Mouse (Mus musculus): ENCODE data around the gene Bbs7.
A peak's percentile ranks its signal among the peaks of the same experiment; 100 is the strongest.

The Bbs7 gene

DNA sequence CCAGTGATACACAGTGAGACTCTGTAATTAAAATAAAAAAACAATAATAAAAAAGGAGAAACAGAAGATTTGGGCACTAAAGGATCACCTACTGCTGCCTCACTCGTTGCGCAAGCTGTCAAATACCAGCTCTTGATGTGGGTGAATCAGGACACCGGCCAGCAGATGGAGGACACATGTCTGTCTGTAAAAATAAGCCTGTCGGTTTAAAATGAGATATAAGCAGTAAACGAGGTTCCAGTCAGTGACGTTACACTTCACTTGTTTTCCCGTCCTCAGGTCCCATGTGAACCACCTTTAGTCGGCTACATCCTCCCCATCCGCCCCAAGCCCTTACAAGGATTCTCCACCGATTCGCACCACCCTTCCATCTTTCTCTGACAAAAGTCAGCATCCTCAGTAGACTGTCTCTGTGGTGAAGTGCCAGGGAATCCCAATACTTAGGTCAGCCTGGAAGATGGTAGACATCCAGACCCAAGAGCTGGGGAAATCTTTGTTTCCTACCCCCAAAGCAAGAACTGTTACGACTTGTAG is 61.4 kb downstream of the Bbs7 start:
- DNase-seq (ENCODE audit: low spot score in 2 of 2), result peak in 1 of 2 experiments; percentile 18

DNA sequence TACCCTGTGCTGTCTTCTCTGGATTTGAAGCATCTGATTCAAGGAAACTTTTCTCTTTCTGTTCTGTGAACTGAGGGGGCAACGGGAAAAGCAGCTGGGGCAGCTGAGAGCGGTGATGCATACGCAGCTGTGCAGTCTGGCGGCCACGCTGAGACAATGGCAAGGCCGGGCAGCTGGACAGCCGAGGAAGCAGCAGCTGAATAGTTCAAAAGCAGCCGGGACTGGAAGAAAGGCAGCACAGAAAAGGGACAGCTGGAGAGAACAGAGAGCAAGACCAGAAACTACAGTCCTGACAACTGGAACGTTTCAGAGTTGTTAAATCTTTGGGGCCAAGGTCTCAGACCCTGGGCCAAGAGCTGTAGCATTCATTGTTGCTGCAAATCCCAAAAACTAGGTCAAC is 61.9 kb downstream of the Bbs7 start:
- DNase-seq (ENCODE audit: low spot score in 2 of 2), result peak in 1 of 2 experiments; percentile 32

DNA sequence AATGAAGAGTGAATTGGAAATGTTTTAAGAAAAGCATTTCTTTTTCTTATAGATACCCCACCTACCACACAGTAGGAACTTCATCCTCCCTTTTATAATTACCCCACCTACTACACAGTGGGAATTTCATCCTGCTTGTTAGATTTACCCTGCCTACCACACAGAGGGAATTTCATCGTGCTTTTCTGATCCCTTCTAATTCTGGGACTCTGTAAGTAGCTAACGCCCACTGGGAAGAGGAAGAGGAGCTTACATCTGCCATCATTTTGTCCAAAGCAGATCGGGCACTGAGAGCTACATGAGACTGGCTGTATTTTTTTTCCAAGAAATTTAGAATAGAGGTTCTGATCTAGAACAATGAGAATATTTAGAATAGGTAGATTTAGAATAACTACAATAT is 68.3 kb downstream of the Bbs7 start:
- no peak for DNase-seq (ENCODE audit: low spot score in 2 of 2)

DNA sequence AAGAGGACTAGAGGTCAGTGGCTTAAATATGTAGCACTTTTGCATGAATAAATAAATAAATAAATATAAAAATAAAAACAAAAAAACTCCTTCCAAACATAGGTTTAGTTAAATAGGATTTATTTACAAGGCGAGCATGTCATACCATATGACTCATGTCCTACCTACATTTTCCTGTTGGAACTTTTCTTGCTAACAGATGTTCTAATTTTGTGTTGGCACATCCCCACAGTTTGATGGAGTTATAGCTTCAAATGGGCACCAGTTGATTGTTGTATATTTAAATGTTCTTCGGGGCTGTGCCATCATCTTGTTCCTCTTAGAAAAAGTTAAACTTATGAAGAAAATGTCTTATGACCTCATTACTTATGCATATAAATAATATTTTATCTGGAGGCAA is 71.9 kb downstream of the Bbs7 start:
- DNase-seq (ENCODE audit: low spot score in 2 of 2), result no peak

DNA sequence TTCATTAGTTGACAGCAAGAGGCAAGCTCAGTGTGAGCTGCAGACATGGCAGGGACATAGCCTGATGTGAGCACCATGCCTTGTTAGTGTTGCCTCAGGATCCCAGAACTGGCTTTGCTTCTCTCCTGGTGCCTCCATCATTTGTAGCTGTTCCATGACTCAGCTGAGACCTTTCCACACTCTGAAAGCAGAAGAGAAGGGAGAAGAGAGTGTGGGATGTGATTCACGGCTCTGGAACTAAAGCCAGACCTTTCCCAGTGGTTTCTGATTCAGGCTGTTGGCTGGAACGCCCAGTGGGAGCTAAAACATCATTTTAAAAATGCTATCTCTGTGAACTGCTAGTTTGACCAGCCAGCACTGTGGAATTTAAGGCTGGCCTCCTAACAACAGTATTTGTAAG is 72.5 kb downstream of the Bbs7 start:
- DNase-seq (ENCODE audit: low spot score in 2 of 2), result no peak

DNA sequence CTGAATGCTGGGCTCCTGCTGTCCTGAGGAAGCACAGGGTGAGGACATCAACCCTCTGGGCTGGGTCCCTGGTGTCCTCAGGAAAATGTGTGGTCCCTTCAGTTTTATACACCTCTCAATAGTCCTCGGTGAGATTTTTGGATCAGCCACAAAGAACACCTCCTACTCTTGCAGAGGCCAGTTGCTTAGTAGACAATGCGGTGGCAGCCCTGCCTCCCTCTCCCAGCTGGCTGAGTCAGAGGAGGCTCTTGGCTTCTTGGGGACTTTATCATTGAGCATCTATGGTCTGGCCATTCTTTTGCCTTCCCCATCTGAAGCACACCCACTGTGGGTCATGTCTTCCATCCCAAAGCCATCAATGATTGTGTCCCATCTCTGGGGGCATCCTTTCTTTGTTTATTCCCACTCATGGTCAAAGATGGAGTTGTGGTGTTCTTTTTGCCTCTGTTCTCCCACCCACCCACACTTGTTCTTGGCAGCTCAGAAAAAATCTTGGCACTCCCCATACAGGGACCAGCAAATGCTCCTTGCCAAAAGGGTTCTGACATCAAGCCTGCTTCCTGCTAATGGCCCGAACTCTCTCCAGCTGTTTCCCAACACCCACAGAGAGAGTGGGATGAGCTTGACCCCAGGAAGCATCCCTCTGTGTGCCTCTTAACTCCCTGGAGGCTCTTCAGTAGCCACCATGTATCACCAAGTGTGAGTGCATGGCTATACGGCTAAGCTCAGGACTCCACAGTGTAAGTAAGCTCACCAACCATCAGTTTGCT is 75.4 kb downstream of the Bbs7 start:
- no peak for DNase-seq (ENCODE audit: low spot score in 2 of 2)

DNA sequence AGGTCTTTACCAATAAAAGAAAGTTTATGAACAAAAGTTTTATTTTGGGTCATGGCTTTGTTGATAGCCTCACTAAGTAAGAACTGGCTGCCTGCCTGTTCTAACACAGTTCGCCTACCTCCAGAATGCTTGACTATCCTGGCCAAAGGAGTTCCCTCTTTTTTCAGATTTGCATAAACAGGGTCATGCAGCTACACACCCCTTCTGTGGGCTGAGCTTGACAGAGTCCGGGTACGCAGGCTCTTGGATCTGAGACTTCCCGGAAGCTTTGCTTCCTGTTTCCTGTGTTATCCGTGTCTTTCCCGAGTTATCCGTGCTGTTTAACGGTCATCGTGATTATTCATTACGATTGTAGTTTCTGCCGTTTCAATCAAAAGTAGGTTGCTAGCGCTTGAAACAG is 77.2 kb downstream of the Bbs7 start:
- DNase-seq (ENCODE audit: low spot score in 2 of 2), result no peak

DNA sequence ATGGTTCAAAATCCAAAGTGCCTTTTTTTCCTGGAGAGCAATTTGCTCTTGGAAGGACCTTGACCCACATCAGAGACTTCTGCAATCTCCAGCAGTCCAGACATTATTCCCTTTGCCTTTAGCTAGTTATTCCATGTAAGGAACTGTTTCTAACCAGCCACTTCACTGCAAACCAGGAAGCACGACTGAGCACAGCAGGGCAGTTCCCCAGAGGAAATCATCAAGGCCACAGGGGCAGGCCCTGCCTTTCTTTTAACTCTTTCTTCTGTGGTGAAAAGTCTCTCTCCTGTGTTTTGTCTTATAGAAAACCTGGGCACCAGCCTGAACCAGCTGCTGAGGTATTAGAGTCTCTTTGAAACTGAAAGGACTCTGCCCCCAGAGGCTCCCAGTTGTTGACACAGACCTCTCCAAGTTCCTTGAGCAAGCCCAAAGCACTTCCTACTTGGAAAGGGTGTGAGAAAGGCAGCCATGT is 80.0 kb downstream of the Bbs7 start:
- DNase-seq (ENCODE audit: low spot score in 2 of 2), result no peak

DNA sequence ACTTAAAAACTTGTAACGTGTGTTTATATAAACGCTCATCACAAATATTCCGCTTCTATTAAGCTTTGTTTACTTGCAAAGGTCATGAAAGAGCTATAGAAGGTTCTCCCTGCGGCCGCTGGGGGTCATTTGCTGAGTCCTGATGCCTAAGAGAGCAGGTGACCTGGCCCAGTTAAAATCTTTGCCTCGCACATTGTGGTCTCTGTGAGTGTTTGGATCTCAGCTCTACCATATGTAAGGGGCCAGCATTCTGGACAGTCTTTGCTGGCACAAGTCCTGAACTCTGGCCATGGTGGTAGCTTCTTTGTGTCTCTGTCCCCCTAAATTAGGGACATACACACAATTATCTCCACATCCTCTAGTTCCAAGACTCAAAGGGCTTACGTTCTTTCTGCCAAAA is 80.5 kb downstream of the Bbs7 start:
- no peak for DNase-seq (ENCODE audit: low spot score in 2 of 2)

DNA sequence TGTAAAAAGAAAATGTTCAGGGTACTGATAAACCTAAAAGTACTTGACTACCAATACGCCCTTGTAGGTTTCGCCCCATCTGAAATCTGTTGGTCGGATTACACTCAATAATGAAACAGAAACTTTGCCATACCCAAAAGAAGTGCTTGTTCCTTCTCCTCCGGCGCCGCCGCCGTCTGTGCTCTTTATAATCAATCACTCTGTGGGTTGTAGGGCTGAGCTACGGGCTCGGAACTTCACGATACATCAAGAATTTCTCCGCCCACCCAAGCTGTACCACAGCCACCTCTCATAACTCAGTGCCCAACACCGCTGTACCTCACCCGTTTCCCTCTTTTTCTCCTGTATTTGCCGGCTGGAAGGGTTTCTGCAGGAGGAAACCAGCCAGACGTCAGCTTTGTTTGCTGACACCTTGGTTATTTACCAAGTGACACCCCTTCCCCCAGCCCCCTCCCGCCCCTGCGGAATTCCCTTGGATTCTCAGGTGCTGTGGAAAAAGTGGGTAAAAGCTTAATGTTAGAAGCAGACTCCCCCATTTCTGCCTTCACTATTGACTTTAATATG is 81.2 kb downstream of the Bbs7 start:
- DNase-seq (ENCODE audit: low spot score in 2 of 2), result no peak

DNA sequence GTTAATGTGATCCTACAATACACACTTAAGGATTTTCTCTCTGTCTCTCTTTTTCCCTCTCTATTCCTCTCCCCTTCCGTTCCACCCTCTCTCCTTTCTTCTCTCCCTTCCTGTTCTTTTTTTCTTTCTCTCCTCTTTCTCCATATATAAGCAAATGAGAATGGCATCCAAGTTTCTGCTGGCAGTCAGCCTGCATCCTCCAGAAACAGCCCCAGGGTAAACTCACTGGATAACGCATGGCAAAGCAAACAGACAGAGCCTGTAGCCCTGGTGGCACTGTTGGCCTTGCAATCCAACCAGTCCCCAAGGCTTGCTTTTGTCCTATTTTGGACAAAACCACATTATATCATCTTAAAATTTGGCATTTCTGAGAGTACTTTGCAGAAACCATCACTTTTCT is 82.0 kb downstream of the Bbs7 start:
- DNase-seq (ENCODE audit: low spot score in 2 of 2), result no peak

DNA sequence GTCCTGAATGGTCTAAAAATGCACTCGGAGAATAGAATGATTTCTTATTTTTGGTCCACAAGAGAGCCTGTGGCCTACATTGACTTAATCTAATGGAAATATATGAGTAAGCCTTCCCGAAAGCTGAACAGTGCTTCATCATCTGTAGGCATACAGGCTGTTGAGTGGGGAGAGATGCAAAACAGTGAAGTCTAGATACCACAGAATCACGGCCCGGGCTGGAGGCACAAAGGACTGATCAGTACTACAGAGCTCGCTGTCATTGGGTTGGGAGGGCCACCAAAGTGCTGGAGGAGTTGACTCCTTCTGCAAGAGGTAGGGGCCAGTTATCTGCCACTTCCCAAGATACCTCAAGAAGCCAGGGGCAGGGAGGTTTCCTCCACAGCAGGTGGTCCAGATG is 82.5 kb downstream of the Bbs7 start:
- no peak for DNase-seq (ENCODE audit: low spot score in 2 of 2)

DNA sequence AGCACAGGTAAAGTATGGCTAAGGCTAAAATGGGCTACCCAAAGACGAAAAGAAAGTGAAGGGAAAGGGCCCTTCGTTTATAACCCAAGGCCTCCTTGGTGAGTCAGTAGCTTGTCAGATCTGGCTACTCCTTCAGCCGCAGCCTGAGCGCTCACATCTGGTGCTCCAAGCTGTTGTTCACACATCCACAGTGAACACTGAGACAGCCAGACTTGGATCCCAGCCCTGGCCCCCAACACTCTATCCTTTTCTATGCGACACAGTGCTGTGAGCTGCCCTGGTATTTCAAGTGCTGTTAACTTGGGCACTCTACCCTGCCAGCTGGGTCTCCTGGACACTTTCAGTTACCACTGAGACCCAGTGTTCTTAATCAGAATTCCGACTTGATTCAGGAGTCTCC is 82.9 kb downstream of the Bbs7 start:
- peak; percentile 47 to 69 for DNase-seq (ENCODE audit: low spot score in 2 of 2)

DNA sequence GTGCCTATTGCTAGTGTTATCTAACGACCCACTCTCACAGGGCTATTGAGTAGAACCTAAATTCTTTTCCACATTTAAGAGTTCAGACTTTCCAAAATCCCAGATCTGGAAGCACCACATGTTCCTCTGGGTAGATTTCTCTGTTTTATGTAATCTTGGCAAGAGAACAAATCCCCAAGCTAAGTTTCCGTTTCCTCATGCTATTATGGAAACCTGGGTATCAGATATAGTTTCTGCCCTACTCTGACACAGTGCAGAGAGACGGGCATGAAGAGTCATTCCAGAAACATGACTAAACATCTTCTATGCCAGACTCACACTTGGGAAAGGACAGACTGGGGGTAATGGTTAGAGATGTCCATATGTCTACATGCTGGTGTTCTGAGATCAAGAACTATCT is 88.8 kb downstream of the Bbs7 start:
- no peak for DNase-seq (ENCODE audit: low spot score in 2 of 2)
